Mouse (Mus musculus) liver, embryonic 14.5 days (tissue): ENCODE measurements around the gene Rps27l. TPM values are rescaled to one million over a fixed set of nuclear protein-coding genes. Genes with fewer than 3 reads are reported as not detected.

Experiments
- ATAC-seq: fragments of 200-750 bp; cut with Nextera tagmentation; 2 replicates; pipeline ENCODE4 v1.8.0; 2017; ENCODE audit warnings: moderate number of reproducible peaks, mild to moderate bottlenecking, moderate library complexity; ENCODE audit not compliant: insufficient read depth
- DNase-seq, 3 experiments: peaks; one replicate each; pipeline ENCODE4 v3.0.0-alpha.2; 2012 to 2013; ENCODE audit warnings: low read depth in 3 of 3, low spot score in 3 of 3
- H3K27ac ChIP-seq: fragments of 300-500 bp; sonication (generic); 2 replicates; pipeline ENCODE4 v1.5.1; 2014; ENCODE audit warnings: moderate library complexity, mild to moderate bottlenecking, control low read depth, inconsistent platforms
- H3K27me3 ChIP-seq: fragments of 300-500 bp; sonication (generic); 2 replicates; pipeline ENCODE4 v1.6.1; 2014; ENCODE audit warnings: mild to moderate bottlenecking, low read length, moderate library complexity; ENCODE audit not compliant: control insufficient read depth, insufficient read depth
- H3K36me3 ChIP-seq: fragments of 300-500 bp; sonication (generic); replicated peaks from 2 replicates; pipeline ENCODE4 v1.6.1; 2014; ENCODE audit warnings: low read depth; ENCODE audit not compliant: control insufficient read depth, insufficient read depth
- H3K4me1 ChIP-seq, 2 experiments: fragments of 200-500 bp in 1 of 2; fragments of 300-500 bp in 1 of 2; sonication (generic) in 1 of 2; replicated peaks; 2 replicates each; pipeline ENCODE4 v1.6.1; 2012 to 2014; ENCODE audit warnings: antibody characterized with exemption in 1 of 2, inconsistent platforms in 1 of 2, low read length in 1 of 2; ENCODE audit not compliant: control insufficient read depth in 2 of 2, insufficient read depth in 2 of 2
- H3K4me2 ChIP-seq: fragments of 300-500 bp; sonication (generic); 2 replicates; pipeline ENCODE4 v1.6.1; 2014; ENCODE audit warnings: low read depth, mild to moderate bottlenecking, control low read depth, moderate library complexity
- H3K4me3 ChIP-seq, 2 experiments: fragments of 200-500 bp in 1 of 2; fragments of 300-500 bp in 1 of 2; sonication (generic) in 1 of 2; 2 replicates each; pipeline ENCODE4 v1.5.1; 2012 to 2014; ENCODE audit warnings: low read depth in 2 of 2, low read length in 2 of 2, mild to moderate bottlenecking in 2 of 2, control low read depth in 1 of 2, inconsistent platforms in 1 of 2, moderate library complexity in 1 of 2; ENCODE audit not compliant: insufficient read depth in 1 of 2
- H3K9ac ChIP-seq: fragments of 300-500 bp; sonication (generic); replicated peaks from 2 replicates; pipeline ENCODE4 v1.6.1; 2014; ENCODE audit warnings: mild to moderate bottlenecking, control low read depth, moderate library complexity
- H3K9me3 ChIP-seq: fragments of 300-500 bp; sonication (generic); 2 replicates; pipeline ENCODE4 v1.6.1; 2016; ENCODE audit warnings: low read length, mixed read lengths; ENCODE audit not compliant: control insufficient read depth
- CTCF ChIP-seq: IDR thresholded peaks from 2 replicates; pipeline ENCODE4 v1.5.1; 2016; ENCODE audit warnings: antibody characterized with exemption, low read depth, control low read depth
- EP300 ChIP-seq: IDR thresholded peaks from 2 replicates; pipeline ENCODE4 v1.6.1; 2016; ENCODE audit warnings: antibody characterized with exemption, low read depth
- WGBS: fragments of 180-500 bp; shearing (Covaris S2); extraction: QIAGEN DNeasy Blood & Tissue Kit; methylation state at CpG from one replicate; pipeline ENCODE4 v1.1.7; 2014; ENCODE audit not compliant: insufficient replicate concordance; 5-methylcytosine and 5-hydroxymethylcytosine counted together
- polyA plus RNA-seq, 2 experiments: library from polyadenylated mRNA; depleted of rRNA in 1 of 2; stranded (reverse) in 1 of 2; unstranded in 1 of 2; fragments of >200 nt; fragmentation: Nextera tagmentation in 1 of 2; extraction: Ambion mirVana in 1 of 2; gene quantifications; 2 replicates each; pipeline versions ENCODE4 v1.2.1 to v1.2.3; 2012 to 2014

The Rps27l gene
- polyA plus RNA-seq, 2 experiments = 238 to 652 TPM

- no peak for TF ChIP-seq EP300
- no peak overlapping the region for H3K9ac ChIP-seq
- 77% methylated on average over 19 of the region's 19 CpGs for WGBS
- ATAC-seq (no peak), DNase-seq (no peak)
- no peaks in the 10 kb centered on the region for H3K9me3 ChIP-seq
- H3K27ac ChIP-seq = no peak overlapping the region
- no peak overlapping the region for H3K4me2 ChIP-seq
- no peaks in the 10 kb centered on the region for H3K4me1 ChIP-seq
- no peak overlapping the region for H3K4me3 ChIP-seq
- no peaks in the 10 kb centered on the region for H3K36me3 ChIP-seq
- H3K27me3 ChIP-seq = no peaks in the 10 kb centered on the region
Observed at GRCm38 (mm10) chr9:66933869-66934808, 11.7 kb upstream of the Rps27l start.

GRCm38 (mm10) chr9:66937507-66937906 lies 8.4 kb upstream of the Rps27l start:
- no peak overlapping the region for H3K27ac ChIP-seq
- ATAC-seq = no peak
- 70% methylated on average over 8 of the region's 8 CpGs for WGBS
- DNase-seq = no peak
- H3K9me3 ChIP-seq = no peaks in the 10 kb centered on the region
- H3K4me3 ChIP-seq = no peak overlapping the region
- H3K4me1 ChIP-seq = no peaks in the 10 kb centered on the region
- TF ChIP-seq EP300 (no peak), CTCF (no peak)
- H3K9ac ChIP-seq = no peak overlapping the region
- no peaks in the 10 kb centered on the region for H3K27me3 ChIP-seq
- H3K36me3 ChIP-seq = no peaks in the 10 kb centered on the region
- H3K4me2 ChIP-seq = no peak overlapping the region

GRCm38 (mm10) chr9:66938836-66939235 lies 7.0 kb upstream of the Rps27l start:
- TF ChIP-seq CTCF (peak; percentile 84), EP300 (no peak)
- Histone ChIP-seq H3K9ac (no peak overlapping the region), H3K4me1 (no peaks in the 10 kb centered on the region), H3K4me2 (no peak overlapping the region), H3K27me3 (no peaks in the 10 kb centered on the region), H3K9me3 (no peaks in the 10 kb centered on the region), H3K36me3 (no peaks in the 10 kb centered on the region), H3K27ac (no peak overlapping the region), H3K4me3 (no peak overlapping the region)
- 1% methylated on average over 4 of the region's 4 CpGs for WGBS
- ATAC-seq (no peak), DNase-seq (peak; percentile 59 to 73 (median 62))

- peak overlapping the region; percentile 78 for H3K9ac ChIP-seq
- DNase-seq (no peak), ATAC-seq (no peak)
- peak overlapping the region; percentile 79 to 88 for H3K4me3 ChIP-seq
- WGBS = 19% methylated on average over 4 of the region's 4 CpGs
- H3K27me3 ChIP-seq = no peaks in the 10 kb centered on the region
- peaks cover 10% of the 10 kb centered on the region for H3K36me3 ChIP-seq
- H3K9me3 ChIP-seq = no peaks in the 10 kb centered on the region
- peak overlapping the region; percentile 93 for H3K4me2 ChIP-seq
- peak overlapping the region; percentile 60; the same call in 1 of the 2 replicates for H3K27ac ChIP-seq
- TF ChIP-seq EP300 = no peak
- no peak for TF ChIP-seq CTCF
- peaks cover 6 to 9% of the 10 kb centered on the region in 2 experiments for H3K4me1 ChIP-seq
Observed at GRCm38 (mm10) chr9:66945161-66945560, 725 bp upstream of the Rps27l start.

GRCm38 (mm10) chr9:66948536-66948935 lies 2.6 kb downstream of the Rps27l start:
- 88% methylated on average over 2 of the region's 2 CpGs for WGBS
- Histone ChIP-seq H3K9ac (no peak overlapping the region), H3K36me3 (peaks cover 10% of the 10 kb centered on the region), H3K27me3 (no peaks in the 10 kb centered on the region), H3K9me3 (no peaks in the 10 kb centered on the region), H3K4me3 (no peak overlapping the region), H3K4me1 (peaks cover 6 to 9% of the 10 kb centered on the region in 2 experiments), H3K27ac (no peak overlapping the region), H3K4me2 (no peak overlapping the region)
- no peak for TF ChIP-seq EP300
- TF ChIP-seq CTCF = no peak
- no peak for DNase-seq
- no peak for ATAC-seq
